Mouse (Mus musculus) embryonic facial prominence, embryonic 12.5 days (tissue): ENCODE results near the gene Tgfbr3. TPM values are rescaled to one million over a fixed set of nuclear protein-coding genes. Genes with fewer than 3 reads are reported as not detected.

Source experiments
- ATAC-seq: fragments of 200-750 bp; cut with Nextera tagmentation; 2 replicates; pipeline ENCODE4 v1.8.0; 2017; ENCODE audit not compliant: insufficient number of reproducible peaks, insufficient read depth, low FRiP score, low TSS enrichment
- H3K27ac ChIP-seq: fragments of 300-500 bp; sonication (generic); 2 replicates; pipeline ENCODE4 v1.5.1; 2016; ENCODE audit warnings: mild to moderate bottlenecking
- H3K27me3 ChIP-seq: fragments of 300-500 bp; sonication (generic); 2 replicates; pipeline ENCODE4 v1.6.1; 2016; ENCODE audit warnings: mild to moderate bottlenecking, moderate library complexity
- H3K36me3 ChIP-seq: fragments of 300-500 bp; sonication (generic); 2 replicates; pipeline ENCODE4 v1.6.1; 2016; ENCODE audit warnings: mild to moderate bottlenecking
- H3K4me1 ChIP-seq: fragments of 300-500 bp; sonication (generic); 2 replicates; pipeline ENCODE4 v1.6.1; 2016
- H3K4me2 ChIP-seq: fragments of 300-500 bp; sonication (generic); replicated peaks from 2 replicates; pipeline ENCODE4 v1.6.1; 2016; ENCODE audit warnings: mild to moderate bottlenecking, moderate library complexity
- H3K4me3 ChIP-seq: fragments of 300-500 bp; sonication (generic); 2 replicates; pipeline ENCODE4 v1.5.1; 2016; ENCODE audit warnings: mild to moderate bottlenecking
- H3K9ac ChIP-seq: fragments of 300-500 bp; sonication (generic); 2 replicates; pipeline ENCODE4 v1.6.1; 2016; ENCODE audit warnings: mild to moderate bottlenecking, moderate library complexity
- H3K9me3 ChIP-seq: fragments of 300-500 bp; sonication (generic); 2 replicates; pipeline ENCODE4 v1.6.1; 2016; ENCODE audit warnings: mild to moderate bottlenecking, moderate library complexity
- WGBS: fragments of 180-500 bp; shearing (Covaris S2); methylation state at CpG from one replicate; pipeline ENCODE4 v1.1.7; 2016; 5-methylcytosine and 5-hydroxymethylcytosine counted together
- polyA plus RNA-seq: library from polyadenylated mRNA; unstranded; fragments of >200 nt; fragmentation: Nextera tagmentation; extraction: Ambion mirVana; gene quantifications from 2 replicates; pipeline ENCODE4 v1.2.1, GENCODE M21; 2016

Gene Tgfbr3
- polyA plus RNA-seq, 1 experiment from 2014 or later = 25.3 TPM

GRCm38 (mm10) chr5:107152989-107153388 is 136.4 kb downstream of the Tgfbr3 start:
- no peak overlapping the region for H3K9ac ChIP-seq
- 0 out of 2 replicates have a peak, but pooled peaks cover 5% of the 10 kb centered on the region for H3K36me3 ChIP-seq
- no peaks in the 10 kb centered on the region for H3K9me3 ChIP-seq
- 75% methylated on average over 4 of the region's 4 CpGs for WGBS
- no peak overlapping the region for H3K4me2 ChIP-seq
- H3K4me3 ChIP-seq = no peak overlapping the region
- no peaks in the 10 kb centered on the region for H3K27me3 ChIP-seq
- ATAC-seq = no peak
- no peak overlapping the region for H3K27ac ChIP-seq
- H3K4me1 ChIP-seq = peaks cover 43% of the 10 kb centered on the region

GRCm38 (mm10) chr5:107151320-107151719 is 138.1 kb downstream of the Tgfbr3 start:
- Histone ChIP-seq H3K27me3 (no peaks in the 10 kb centered on the region), H3K9ac (no peak overlapping the region), H3K4me1 (peaks cover 31% of the 10 kb centered on the region), H3K4me3 (no peak overlapping the region), H3K4me2 (no peak overlapping the region), H3K9me3 (no peaks in the 10 kb centered on the region), H3K36me3 (0 out of 2 replicates have a peak, but pooled peaks cover 5% of the 10 kb centered on the region), H3K27ac (peak overlapping the region; percentile 72)
- no peak for ATAC-seq
- WGBS = 44% methylated on average over 3 of the region's 3 CpGs

GRCm38 (mm10) chr5:107150555-107151312 is 138.7 kb downstream of the Tgfbr3 start:
- Histone ChIP-seq H3K36me3 (0 out of 2 replicates have a peak, but pooled peaks cover 5% of the 10 kb centered on the region), H3K4me2 (no peak overlapping the region), H3K9me3 (no peaks in the 10 kb centered on the region), H3K27me3 (no peaks in the 10 kb centered on the region), H3K9ac (no peak overlapping the region), H3K4me1 (peaks cover 36% of the 10 kb centered on the region), H3K4me3 (no peak overlapping the region), H3K27ac (peak overlapping the region; percentile 72; the same call in 1 of the 2 replicates)
- no peak for ATAC-seq
- 47% methylated on average over 9 of the region's 9 CpGs for WGBS

GRCm38 (mm10) chr5:107147951-107148766 is 141.3 kb downstream of the Tgfbr3 start:
- 37% methylated on average over 13 of the region's 13 CpGs for WGBS
- H3K36me3 ChIP-seq = no peaks in the 10 kb centered on the region
- peaks cover 40% of the 10 kb centered on the region for H3K4me1 ChIP-seq
- no peak overlapping the region for H3K9ac ChIP-seq
- H3K27me3 ChIP-seq = no peaks in the 10 kb centered on the region
- ATAC-seq = no peak
- H3K9me3 ChIP-seq = no peaks in the 10 kb centered on the region
- peak overlapping the region; percentile 56; the same call in 1 of the 2 replicates for H3K27ac ChIP-seq
- no peak overlapping the region for H3K4me2 ChIP-seq
- no peak overlapping the region for H3K4me3 ChIP-seq

GRCm38 (mm10) chr5:107147413-107147812 is 142.0 kb downstream of the Tgfbr3 start:
- no peaks in the 10 kb centered on the region for H3K9me3 ChIP-seq
- no peaks in the 10 kb centered on the region for H3K27me3 ChIP-seq
- no peak overlapping the region for H3K4me2 ChIP-seq
- no peak overlapping the region for H3K9ac ChIP-seq
- ATAC-seq = no peak
- H3K4me1 ChIP-seq = peaks cover 40% of the 10 kb centered on the region
- H3K27ac ChIP-seq = no peak overlapping the region
- no peaks in the 10 kb centered on the region for H3K36me3 ChIP-seq
- no peak overlapping the region for H3K4me3 ChIP-seq

- ATAC-seq = no peak
- WGBS = 52% methylated on average over 11 of the region's 11 CpGs
- Histone ChIP-seq H3K27me3 (no peaks in the 10 kb centered on the region), H3K9ac (no peak overlapping the region), H3K4me3 (no peak overlapping the region), H3K4me2 (no peak overlapping the region), H3K36me3 (0 out of 2 replicates have a peak, but pooled peaks cover 8% of the 10 kb centered on the region), H3K27ac (no peak overlapping the region), H3K9me3 (no peaks in the 10 kb centered on the region), H3K4me1 (peaks cover 31% of the 10 kb centered on the region)
These were observed 143.3 kb downstream of the Tgfbr3 start for GRCm38 (mm10) chr5:107146111-107146616.

GRCm38 (mm10) chr5:107145125-107145524 is 144.3 kb downstream of the Tgfbr3 start:
- WGBS = 83% methylated on average over 4 of the region's 4 CpGs
- no peak for ATAC-seq
- H3K36me3 ChIP-seq = 0 out of 2 replicates have a peak, but pooled peaks cover 14% of the 10 kb centered on the region
- peaks cover 20% of the 10 kb centered on the region for H3K4me1 ChIP-seq
- no peak overlapping the region for H3K4me2 ChIP-seq
- H3K4me3 ChIP-seq = no peak overlapping the region
- H3K27ac ChIP-seq = no peak overlapping the region
- no peak overlapping the region for H3K9ac ChIP-seq
- H3K27me3 ChIP-seq = no peaks in the 10 kb centered on the region
- no peaks in the 10 kb centered on the region for H3K9me3 ChIP-seq

- no peak for ATAC-seq
- peaks cover 18% of the 10 kb centered on the region for H3K4me1 ChIP-seq
- WGBS = 62% methylated on average over 9 of the region's 9 CpGs
- 0 out of 2 replicates have a peak, but pooled peaks cover 14% of the 10 kb centered on the region for H3K36me3 ChIP-seq
- H3K27ac ChIP-seq = no peak overlapping the region
- H3K9ac ChIP-seq = no peak overlapping the region
- no peak overlapping the region for H3K4me3 ChIP-seq
- H3K9me3 ChIP-seq = no peaks in the 10 kb centered on the region
- no peak overlapping the region for H3K4me2 ChIP-seq
- H3K27me3 ChIP-seq = no peaks in the 10 kb centered on the region
These were observed 145.1 kb downstream of the Tgfbr3 start for GRCm38 (mm10) chr5:107144263-107144843.

GRCm38 (mm10) chr5:107143406-107143805 is 146.0 kb downstream of the Tgfbr3 start:
- H3K9ac ChIP-seq = no peak overlapping the region
- ATAC-seq = no peak
- H3K27me3 ChIP-seq = no peaks in the 10 kb centered on the region
- H3K4me3 ChIP-seq = no peak overlapping the region
- H3K4me1 ChIP-seq = peaks cover 17% of the 10 kb centered on the region
- 80% methylated on average over 5 of the region's 5 CpGs for WGBS
- H3K36me3 ChIP-seq = peaks cover 18% of the 10 kb centered on the region; the same call in 1 of the 2 replicates
- H3K9me3 ChIP-seq = no peaks in the 10 kb centered on the region
- no peak overlapping the region for H3K4me2 ChIP-seq
- H3K27ac ChIP-seq = no peak overlapping the region

GRCm38 (mm10) chr5:107142791-107143190 is 146.6 kb downstream of the Tgfbr3 start:
- H3K4me1 ChIP-seq = peaks cover 11% of the 10 kb centered on the region; the same call in 1 of the 2 replicates
- H3K9ac ChIP-seq = no peak overlapping the region
- no peak overlapping the region for H3K4me3 ChIP-seq
- no peak overlapping the region for H3K4me2 ChIP-seq
- peaks cover 20% of the 10 kb centered on the region; the same call in 1 of the 2 replicates for H3K36me3 ChIP-seq
- no peak overlapping the region for H3K27ac ChIP-seq
- H3K27me3 ChIP-seq = no peaks in the 10 kb centered on the region
- WGBS = 91% methylated on average over 5 of the region's 5 CpGs
- ATAC-seq = no peak
- H3K9me3 ChIP-seq = no peaks in the 10 kb centered on the region

- no peaks in the 10 kb centered on the region for H3K9me3 ChIP-seq
- 88% methylated on average over 5 of the region's 5 CpGs for WGBS
- H3K4me3 ChIP-seq = no peak overlapping the region
- ATAC-seq = no peak
- H3K4me1 ChIP-seq = peaks cover 8% of the 10 kb centered on the region; the same call in 1 of the 2 replicates
- H3K27me3 ChIP-seq = no peaks in the 10 kb centered on the region
- H3K9ac ChIP-seq = no peak overlapping the region
- H3K4me2 ChIP-seq = no peak overlapping the region
- H3K27ac ChIP-seq = no peak overlapping the region
- peaks cover 33% of the 10 kb centered on the region for H3K36me3 ChIP-seq
These were observed 148.1 kb downstream of the Tgfbr3 start for GRCm38 (mm10) chr5:107141375-107141774.
